Mouse (Mus musculus) testis, adult 2 months (tissue): Measurements from ENCODE around the gene Nfkbie. TPM values are rescaled to one million over a fixed set of nuclear protein-coding genes. Genes with fewer than 3 reads are reported as not detected.

Experiments used
- H3K27ac ChIP-seq: fragments of 200-500 bp; 2 replicates; pipeline ENCODE4 v1.5.1; 2012; ENCODE audit warnings: low read depth, low read length; ENCODE audit not compliant: control insufficient read depth, insufficient read depth
- H3K27me3 ChIP-seq: fragments of 200-500 bp; 2 replicates; pipeline ENCODE4 v1.6.1; 2012; ENCODE audit warnings: mild to moderate bottlenecking, low read length, moderate library complexity; ENCODE audit not compliant: control insufficient read depth, insufficient read depth
- H3K36me3 ChIP-seq: fragments of 200-500 bp; 2 replicates; pipeline ENCODE4 v1.6.1; 2012; ENCODE audit warnings: mild to moderate bottlenecking, low read length; ENCODE audit not compliant: control insufficient read depth, insufficient read depth
- H3K4me1 ChIP-seq: fragments of 200-500 bp; 2 replicates; pipeline ENCODE4 v1.6.1; 2012; ENCODE audit warnings: low read length; ENCODE audit not compliant: control insufficient read depth, insufficient read depth
- H3K4me3 ChIP-seq: fragments of 200-500 bp; 2 replicates; pipeline ENCODE4 v1.5.1; 2012; ENCODE audit warnings: low read depth, mild to moderate bottlenecking, low read length, moderate library complexity, mixed read lengths; ENCODE audit not compliant: control insufficient read depth
- CTCF ChIP-seq: fragments of 200-500 bp; IDR thresholded peaks from 2 replicates; pipeline ENCODE4 v1.5.1; 2012; ENCODE audit warnings: low read depth, mild to moderate bottlenecking, inconsistent platforms, low read length, moderate library complexity; ENCODE audit not compliant: control insufficient read depth, insufficient read depth, insufficient replicate concordance
- POLR2A ChIP-seq: fragments of 200-500 bp; IDR thresholded peaks from 2 replicates; pipeline ENCODE4 v1.6.1; 2012; ENCODE audit warnings: low read depth, mild to moderate bottlenecking, inconsistent platforms, low read length, moderate library complexity; ENCODE audit not compliant: control insufficient read depth
- polyA plus RNA-seq: library from polyadenylated mRNA; depleted of rRNA; stranded (reverse); fragments of >200 nt; gene quantifications from 2 replicates; pipeline ENCODE4 v1.2.3, GENCODE M21; 2012

Gene Nfkbie
- polyA plus RNA-seq, 1 experiment: 0.83 TPM

DNA sequence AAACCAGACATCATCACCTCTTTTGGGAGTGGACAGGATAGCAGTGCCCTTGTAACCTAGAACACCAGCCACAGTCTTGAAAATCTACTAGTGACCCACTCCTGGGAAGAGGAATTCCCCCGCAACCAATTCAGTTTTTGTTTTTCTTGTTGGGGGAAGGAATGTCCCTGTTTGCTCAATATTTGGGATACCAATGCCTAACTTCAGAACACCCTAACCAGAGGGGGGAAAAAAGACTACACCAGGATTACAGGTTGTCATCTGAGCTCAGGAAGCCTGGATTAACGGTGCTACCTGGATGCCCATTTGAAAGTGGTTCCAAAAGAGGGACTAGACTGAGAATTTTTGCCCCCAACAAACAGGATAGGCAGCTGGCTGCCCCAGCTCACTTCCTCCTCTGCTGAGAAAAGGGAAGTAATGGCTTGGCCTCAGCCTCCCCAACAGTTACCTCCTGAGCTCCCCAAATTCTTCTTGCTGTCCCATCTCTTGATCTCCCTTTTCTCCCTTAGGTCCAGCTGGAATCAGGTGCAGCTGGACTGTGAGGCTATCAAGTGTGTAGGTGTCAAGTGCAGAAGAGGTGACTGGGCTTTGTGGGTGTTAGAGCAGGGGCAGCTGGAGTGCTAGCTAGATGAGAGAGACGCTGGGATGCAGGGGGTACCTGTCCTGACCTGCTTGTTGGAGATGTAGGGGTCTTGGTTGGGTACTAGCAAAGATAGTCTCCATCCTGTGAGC is 1.2 kb downstream of the Nfkbie start:
- Histone ChIP-seq H3K4me3 (no peak overlapping the region), H3K4me1 (peaks cover 13% of the 10 kb centered on the region), H3K36me3 (no peaks in the 10 kb centered on the region), H3K27ac (no peak overlapping the region), H3K27me3 (no peaks in the 10 kb centered on the region)
- TF ChIP-seq CTCF: no peak
- no peak for TF ChIP-seq POLR2A

DNA sequence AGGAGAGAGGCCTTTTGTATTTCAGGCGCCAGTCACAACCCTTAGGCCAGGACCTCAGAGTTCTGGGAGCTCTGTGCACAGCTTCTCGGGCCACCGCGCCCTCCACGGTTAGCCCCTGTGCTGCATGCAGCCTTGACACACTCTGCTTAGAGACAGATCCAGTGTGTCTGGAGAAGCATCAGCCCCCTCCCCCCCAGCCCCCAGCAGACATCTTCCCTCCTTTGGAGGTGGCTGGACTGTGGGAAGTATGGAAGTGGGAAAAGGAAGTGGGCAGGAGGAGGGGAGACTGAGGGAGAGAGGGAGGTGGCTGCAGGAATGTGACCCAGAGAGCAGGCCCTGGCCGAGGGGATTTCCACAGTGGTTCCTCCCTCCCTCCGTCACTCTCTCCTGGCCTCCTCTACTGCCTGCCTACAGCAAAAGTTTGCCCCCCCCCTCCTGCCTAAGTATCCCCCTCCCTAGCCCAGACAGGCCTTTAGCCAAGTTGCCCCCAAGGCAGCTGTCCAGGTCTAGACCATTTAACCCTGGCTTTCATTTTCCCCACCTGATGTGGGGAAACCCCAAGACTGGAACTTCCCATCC is 1.8 kb downstream of the Nfkbie start:
- Histone ChIP-seq H3K4me1 (peaks cover 8% of the 10 kb centered on the region), H3K4me3 (no peak overlapping the region), H3K27ac (no peak overlapping the region), H3K27me3 (no peaks in the 10 kb centered on the region), H3K36me3 (no peaks in the 10 kb centered on the region)
- TF ChIP-seq CTCF: no peak
- TF ChIP-seq POLR2A: no peak

DNA sequence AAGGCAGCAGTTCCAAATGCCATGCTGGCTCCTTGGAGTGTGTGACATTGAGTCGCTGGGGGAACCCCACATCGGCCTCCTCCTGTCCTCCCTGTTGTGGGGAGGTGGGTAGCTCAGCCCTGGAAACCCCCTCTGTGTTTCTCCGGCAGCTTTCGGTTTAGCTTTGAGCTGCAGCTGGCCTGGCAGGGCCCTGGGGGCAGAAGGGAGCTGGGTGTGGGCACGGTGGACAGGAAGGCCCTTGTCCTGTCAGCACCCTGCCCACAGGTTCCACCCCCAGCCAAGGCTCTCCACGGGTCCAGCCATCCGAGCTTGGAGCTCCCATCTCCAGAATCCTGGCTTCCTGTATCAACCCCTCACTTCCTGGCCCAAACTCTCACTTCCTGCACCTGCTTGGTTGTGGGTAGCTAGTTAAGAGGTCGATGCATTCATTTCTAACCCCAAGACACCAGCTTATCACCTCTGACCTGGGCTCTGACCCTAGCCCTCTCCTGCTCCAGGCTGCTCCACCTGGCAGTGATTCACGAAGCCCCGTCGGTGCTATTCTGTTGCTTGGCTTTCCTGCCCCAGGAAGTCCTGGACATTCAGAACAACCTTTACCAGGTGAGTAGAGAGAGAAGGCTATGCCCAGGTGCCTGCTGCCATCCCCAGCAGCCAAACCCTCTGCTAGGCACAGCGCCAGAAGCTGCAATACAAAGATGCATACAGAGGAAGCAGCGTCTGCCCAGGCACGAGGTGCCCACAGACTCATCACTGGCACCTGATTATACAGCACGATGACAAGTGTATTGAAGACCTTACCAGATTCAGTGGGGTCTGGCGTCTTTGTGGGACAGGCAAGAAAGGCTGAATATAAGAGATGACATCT is 2.7 kb downstream of the Nfkbie start:
- Histone ChIP-seq H3K27me3 (no peaks in the 10 kb centered on the region), H3K4me3 (no peak overlapping the region), H3K27ac (no peak overlapping the region), H3K4me1 (peaks cover 8% of the 10 kb centered on the region), H3K36me3 (no peaks in the 10 kb centered on the region)
- no peak for TF ChIP-seq CTCF
- no peak for TF ChIP-seq POLR2A

DNA sequence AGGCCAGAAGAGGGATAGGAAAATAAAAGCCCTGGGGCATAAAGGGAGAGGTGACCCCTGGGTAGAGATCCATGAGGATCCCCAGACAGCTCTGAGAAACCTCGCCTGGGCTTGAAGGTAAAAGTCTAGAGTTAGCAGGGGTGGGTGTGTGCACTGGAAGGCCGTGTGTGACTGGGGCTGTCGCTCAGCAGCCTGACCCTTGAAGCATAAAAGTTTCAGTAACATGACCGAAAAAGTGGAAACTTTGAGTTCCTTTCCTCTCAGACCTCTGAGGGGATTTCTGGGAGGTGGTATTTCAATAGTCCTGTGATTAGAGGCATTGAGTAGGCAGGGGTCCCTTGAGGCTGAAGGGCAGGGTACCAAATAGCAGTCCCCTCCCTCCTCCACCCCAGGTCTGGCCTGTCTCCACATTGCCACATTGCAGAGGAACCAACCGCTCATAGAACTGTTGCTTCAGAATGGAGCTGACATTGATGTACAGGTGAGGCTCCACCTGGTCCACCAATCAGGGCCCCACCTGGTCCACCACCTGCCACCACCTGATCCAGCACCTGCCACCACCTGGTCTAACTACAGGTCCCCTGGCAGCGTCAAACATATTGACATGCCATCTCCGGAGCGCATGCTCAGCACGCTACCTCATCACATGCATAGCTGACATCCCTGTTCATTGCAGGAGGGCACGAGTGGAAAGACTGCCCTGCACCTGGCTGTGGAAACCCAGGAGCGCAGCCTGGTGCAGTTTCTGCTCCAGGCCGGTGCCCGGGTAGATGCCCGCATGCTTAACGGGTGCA is 4.4 kb downstream of the Nfkbie start:
- Histone ChIP-seq H3K4me3 (no peak overlapping the region), H3K27me3 (no peaks in the 10 kb centered on the region), H3K27ac (no peak overlapping the region), H3K36me3 (no peaks in the 10 kb centered on the region), H3K4me1 (peaks cover 15% of the 10 kb centered on the region)
- TF ChIP-seq CTCF (no peak), POLR2A (no peak)

DNA sequence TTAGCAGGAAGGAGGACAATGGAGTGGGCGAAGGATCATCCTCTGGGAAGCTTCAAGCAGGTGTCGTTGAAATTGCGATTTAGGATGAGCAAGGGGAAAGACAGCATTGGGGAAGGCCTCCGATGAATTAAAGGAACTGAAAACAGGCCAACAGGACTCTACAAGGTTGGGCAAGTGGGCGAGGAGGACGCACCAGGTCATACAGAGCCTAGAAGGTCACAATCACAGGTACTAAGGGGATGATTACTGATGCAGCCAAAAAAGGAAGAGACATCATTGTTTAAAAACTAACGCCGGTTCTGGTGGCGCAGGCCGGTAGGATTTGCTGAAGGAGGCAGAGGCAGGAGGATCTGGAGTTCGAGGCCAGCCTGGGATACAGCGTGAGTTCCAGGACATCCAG is 7.7 kb downstream of the Nfkbie start:
- Histone ChIP-seq H3K27ac (no peak overlapping the region), H3K4me3 (no peak overlapping the region), H3K36me3 (no peaks in the 10 kb centered on the region), H3K27me3 (no peaks in the 10 kb centered on the region), H3K4me1 (peaks cover 9% of the 10 kb centered on the region)
- TF ChIP-seq CTCF: no peak
- TF ChIP-seq POLR2A: no peak

DNA sequence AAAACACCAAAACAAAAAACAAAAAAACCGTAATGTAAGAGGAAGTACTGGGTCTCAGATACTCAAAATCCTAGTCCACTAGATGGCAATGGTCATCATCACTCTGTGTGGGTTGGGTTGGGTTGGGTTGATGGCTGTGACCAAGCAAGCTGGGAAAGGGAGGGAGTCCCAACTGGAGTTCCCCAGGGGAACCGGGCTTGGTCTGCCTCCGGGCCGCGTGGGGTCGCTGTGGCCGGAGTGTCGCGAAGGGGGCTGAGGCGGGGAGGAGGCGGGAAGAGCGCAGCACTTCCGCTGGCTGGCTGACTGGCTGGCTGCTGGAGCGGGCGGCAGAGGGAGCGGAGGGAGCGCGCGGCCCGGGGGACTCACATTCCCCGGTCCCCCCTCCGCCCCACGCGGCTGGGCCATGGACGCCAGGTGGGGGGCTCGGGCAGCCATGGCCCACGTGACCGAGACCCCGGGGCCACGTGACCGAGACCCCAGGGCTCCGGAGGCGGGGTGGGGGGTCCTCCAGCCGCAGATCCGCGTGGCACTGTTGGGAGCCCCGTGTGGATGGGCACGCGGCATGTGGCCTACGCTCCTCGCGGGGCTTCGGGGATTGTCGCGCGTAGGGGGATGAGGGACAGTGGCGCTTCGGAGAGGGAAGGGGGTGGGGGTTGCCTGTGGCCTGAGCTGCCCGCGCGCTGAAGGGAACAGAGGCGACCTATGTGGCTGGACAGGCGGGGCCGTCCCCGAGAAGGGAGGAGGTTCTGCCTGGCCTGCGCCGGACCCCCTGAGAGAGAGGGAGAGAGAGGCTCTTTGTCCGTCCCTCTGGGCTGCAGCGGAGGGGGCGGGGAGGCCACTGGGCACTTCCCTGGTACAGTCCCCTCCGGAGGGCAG is 8.4 kb downstream of the Nfkbie start, which contains the start of gene Slc35b2:
Gene Slc35b2 (plus strand): TSS at position 220 of the 876 bp plus-strand sequence.
- Histone ChIP-seq H3K36me3 (no peaks in the 10 kb centered on the region), H3K27ac (peak within 1 kb of the TSS; percentile 55), H3K27me3 (no peaks in the 10 kb centered on the region), H3K4me1 (peaks cover 9% of the 10 kb centered on the region), H3K4me3 (peak within 1 kb of the TSS; percentile 83)
- TF ChIP-seq POLR2A: peak; percentile 55; the same call in 1 of the 2 replicates
- TF ChIP-seq CTCF: peak; percentile 69; the same call in 1 of the 2 replicates
